Mouse (Mus musculus) heart, embryonic 14.5 days (tissue): ENCODE data around the gene Osbpl3. TPM values are rescaled to one million over a fixed set of nuclear protein-coding genes. Genes with fewer than 3 reads are reported as not detected.
A peak's percentile ranks its signal among the peaks of the same experiment; 100 is the strongest.

Source experiments
- ATAC-seq: fragments of 200-750 bp; cut with Nextera tagmentation; 2 replicates; pipeline ENCODE4 v1.8.0; 2017; ENCODE audit warnings: low read depth, moderate TSS enrichment; ENCODE audit not compliant: insufficient number of reproducible peaks, insufficient read depth, low FRiP score
- H3K27ac ChIP-seq, 2 experiments: fragments of 200-500 bp in 1 of 2; fragments of 300-500 bp in 1 of 2; sonication (generic) in 1 of 2; replicated peaks in 1 of 2; 2 replicates each; pipeline ENCODE4 v1.5.1; 2012 to 2014; ENCODE audit warnings: low read depth in 2 of 2, low read length in 2 of 2, control low read depth in 1 of 2, mild to moderate bottlenecking in 1 of 2, mixed read lengths in 1 of 2; ENCODE audit not compliant: control insufficient read depth in 1 of 2, insufficient read depth in 1 of 2
- H3K27me3 ChIP-seq: fragments of 300-500 bp; sonication (generic); 2 replicates; pipeline ENCODE4 v1.6.1; 2014; ENCODE audit warnings: mild to moderate bottlenecking, low read length, control low read depth; ENCODE audit not compliant: control insufficient read depth, insufficient read depth
- H3K36me3 ChIP-seq: fragments of 300-500 bp; sonication (generic); 2 replicates; pipeline ENCODE4 v1.6.1; 2014; ENCODE audit warnings: mild to moderate bottlenecking, control low read depth, low read length, mixed read lengths; ENCODE audit not compliant: control insufficient read depth, insufficient read depth
- H3K4me1 ChIP-seq, 2 experiments: fragments of 200-500 bp in 1 of 2; fragments of 300-500 bp in 1 of 2; sonication (generic) in 1 of 2; 2 replicates each; pipeline ENCODE4 v1.6.1; 2012 to 2014; ENCODE audit warnings: low read length in 2 of 2, control low read depth in 1 of 2, mixed read lengths in 1 of 2; ENCODE audit not compliant: control insufficient read depth in 2 of 2, insufficient read depth in 2 of 2
- H3K4me2 ChIP-seq: fragments of 300-500 bp; sonication (generic); 2 replicates; pipeline ENCODE4 v1.6.1; 2014; ENCODE audit warnings: mild to moderate bottlenecking, low read length
- H3K4me3 ChIP-seq, 2 experiments: fragments of 200-500 bp in 1 of 2; fragments of 300-500 bp in 1 of 2; sonication (generic) in 1 of 2; 2 replicates each; pipeline ENCODE4 v1.5.1; 2012 to 2014; ENCODE audit warnings: low read length in 2 of 2, mild to moderate bottlenecking in 2 of 2, control low read depth in 1 of 2, low read depth in 1 of 2, moderate library complexity in 1 of 2; ENCODE audit not compliant: control insufficient read depth in 1 of 2, insufficient read depth in 1 of 2
- H3K9ac ChIP-seq: fragments of 300-500 bp; sonication (generic); 2 replicates; pipeline ENCODE4 v1.6.1; 2014; ENCODE audit warnings: mild to moderate bottlenecking, low read length
- H3K9me3 ChIP-seq: fragments of 300-500 bp; sonication (generic); 2 replicates; pipeline ENCODE4 v1.6.1; 2016; ENCODE audit warnings: low read length, control low read depth; ENCODE audit not compliant: control insufficient read depth
- WGBS: fragments of 180-500 bp; shearing (Covaris S2); extraction: QIAGEN DNeasy Blood & Tissue Kit; methylation state at CpG from one replicate; pipeline ENCODE4 v1.1.7; 2014; 5-methylcytosine and 5-hydroxymethylcytosine counted together
- polyA plus RNA-seq: library from polyadenylated mRNA; unstranded; fragments of >200 nt; fragmentation: Nextera tagmentation; extraction: Ambion mirVana; gene quantifications from 2 replicates; pipeline ENCODE4 v1.2.1, GENCODE M21; 2014

The Osbpl3 gene
- polyA plus RNA-seq, 1 experiment from 2014 or later: 16.7 TPM

DNA sequence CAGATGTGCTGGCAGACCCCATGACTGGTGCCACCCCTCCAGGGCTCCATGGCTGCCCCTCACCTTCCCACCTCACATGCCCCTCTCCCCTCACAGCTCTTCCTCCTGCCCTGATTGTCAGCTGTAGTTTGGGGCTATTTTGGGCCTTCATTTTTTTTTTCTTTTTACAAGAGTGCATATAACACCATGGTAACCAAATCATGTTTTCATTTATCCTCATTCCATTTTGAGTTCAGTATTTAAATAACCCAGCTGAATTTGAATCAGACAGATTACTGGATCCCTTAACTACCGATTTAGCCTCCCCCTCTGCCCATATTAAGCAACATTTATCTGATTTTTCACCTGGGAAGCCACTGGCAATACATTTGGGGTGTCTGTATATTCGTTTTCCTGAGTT lies 137.9 kb downstream of the Osbpl3 start:
- WGBS: 71% methylated on average over 2 of the region's 2 CpGs
- Histone ChIP-seq H3K36me3 (peaks cover 19% of the 10 kb centered on the region), H3K27ac (peak overlapping the region; percentile 24 to 42; a peak in 1 of 4 replicates), H3K4me1 (peaks cover 17 to 48% of the 10 kb centered on the region in 2 experiments), H3K27me3 (no peaks in the 10 kb centered on the region), H3K4me2 (no peak overlapping the region), H3K4me3 (no peak overlapping the region), H3K9ac (0 out of 2 replicates have a peak overlapping the region, but pooled peaks have one; percentile 31), H3K9me3 (no peaks in the 10 kb centered on the region)
- ATAC-seq: no peak

DNA sequence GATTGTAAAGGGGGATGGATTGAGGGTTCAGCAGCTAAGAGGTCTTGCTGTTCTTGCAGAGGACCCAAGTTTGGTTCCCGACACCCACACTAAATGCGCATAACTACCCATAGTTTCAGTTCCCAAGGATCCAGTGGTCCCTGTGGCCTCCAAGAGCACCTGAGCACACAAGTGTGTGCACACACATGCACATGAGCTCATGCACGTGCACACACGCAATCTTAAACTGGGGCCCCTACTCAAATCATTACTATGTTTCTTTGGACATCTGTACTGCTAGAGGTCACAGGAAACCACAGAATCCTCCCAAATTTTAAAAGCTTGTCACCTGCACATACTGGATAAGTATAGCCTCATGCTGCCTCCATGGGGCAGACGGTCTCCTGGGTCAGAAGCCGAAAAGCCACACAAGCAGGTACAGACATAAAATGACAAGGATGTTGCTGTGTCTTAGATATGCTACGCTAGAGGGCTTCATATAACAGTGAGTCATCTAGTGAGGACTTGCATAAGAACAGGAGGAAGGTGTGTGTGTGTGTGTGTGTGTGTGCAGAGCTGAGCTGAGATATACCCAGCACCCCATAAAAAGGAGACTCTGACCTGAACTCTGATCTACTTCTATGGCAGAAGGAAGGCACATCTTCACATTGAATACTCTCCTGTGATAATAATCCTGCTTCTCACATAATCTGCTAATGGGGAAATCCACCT lies 139.1 kb downstream of the Osbpl3 start:
- Histone ChIP-seq H3K4me1 (peaks cover 17 to 48% of the 10 kb centered on the region in 2 experiments), H3K4me3 (no peak overlapping the region), H3K27me3 (no peaks in the 10 kb centered on the region), H3K9me3 (no peaks in the 10 kb centered on the region), H3K36me3 (peaks cover 15% of the 10 kb centered on the region), H3K9ac (no peak overlapping the region), H3K27ac (no peak overlapping the region), H3K4me2 (no peak overlapping the region)
- WGBS: 91% methylated on average over 7 of the region's 7 CpGs
- no peak for ATAC-seq

DNA sequence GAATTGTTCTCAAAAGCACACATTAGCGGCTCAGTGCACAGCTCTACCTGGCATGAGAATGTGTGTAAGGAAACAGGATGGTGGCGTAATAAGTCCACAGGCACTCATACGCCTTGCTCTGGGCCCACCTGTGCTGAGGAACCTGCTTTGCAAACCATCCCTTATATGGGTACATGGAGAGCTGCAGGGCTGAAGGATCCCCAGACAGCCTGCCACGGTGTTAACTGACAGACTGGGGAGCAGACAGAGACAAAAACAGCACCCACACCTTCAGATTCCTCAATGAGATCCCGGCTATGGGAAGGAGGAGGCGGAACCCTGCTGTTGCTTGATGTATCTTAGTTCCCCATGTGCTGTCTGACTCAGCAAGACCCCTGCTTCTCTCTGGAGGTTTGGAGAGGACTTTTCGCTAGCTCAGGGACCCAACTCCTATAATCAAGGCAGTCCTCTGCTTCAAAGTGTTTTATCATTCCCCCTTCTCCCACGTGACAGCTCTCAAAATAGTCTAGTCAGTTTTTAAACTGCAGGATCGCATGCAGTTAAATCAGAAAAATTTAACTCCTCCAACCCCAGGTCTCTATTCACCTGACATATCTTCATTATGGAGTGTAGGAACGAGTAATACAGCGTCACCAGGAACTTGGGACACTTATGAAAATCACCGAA lies 141.5 kb downstream of the Osbpl3 start:
- Histone ChIP-seq H3K4me1 (peaks cover 17 to 48% of the 10 kb centered on the region in 2 experiments), H3K36me3 (peaks cover 4% of the 10 kb centered on the region; the same call in 1 of the 2 replicates), H3K27ac (peak overlapping the region; percentile 87 to 97), H3K9me3 (no peaks in the 10 kb centered on the region), H3K4me3 (peak overlapping the region; percentile 11 to 18; a peak in 1 of 4 replicates), H3K4me2 (peak overlapping the region; percentile 55), H3K27me3 (no peaks in the 10 kb centered on the region), H3K9ac (peak overlapping the region; percentile 42)
- peak; percentile 73 for ATAC-seq
- 32% methylated on average over 12 of the region's 12 CpGs for WGBS

DNA sequence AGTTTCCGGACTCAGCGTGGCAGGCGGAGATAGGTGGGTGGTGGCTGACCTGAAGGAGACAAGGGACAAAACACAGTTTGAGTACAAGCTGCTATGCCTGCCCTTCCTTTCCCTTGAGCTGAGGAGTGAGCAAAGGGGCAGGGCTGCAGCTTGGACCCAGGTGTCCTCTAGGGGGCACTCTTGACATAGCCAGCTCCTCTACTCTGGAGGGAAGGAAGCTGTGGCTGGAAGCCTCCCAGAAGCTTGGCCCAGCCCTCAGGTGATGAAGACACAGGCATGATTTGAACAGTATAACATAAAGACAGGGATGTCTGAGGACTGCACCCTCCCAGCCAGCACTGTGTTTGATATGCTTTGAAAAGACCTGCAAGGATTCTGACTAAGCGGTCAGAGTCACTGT lies 143.4 kb downstream of the Osbpl3 start:
- WGBS: 40% methylated on average over 4 of the region's 4 CpGs
- Histone ChIP-seq H3K4me2 (no peak overlapping the region), H3K36me3 (peaks cover 9% of the 10 kb centered on the region), H3K9me3 (no peaks in the 10 kb centered on the region), H3K27me3 (no peaks in the 10 kb centered on the region), H3K9ac (no peak overlapping the region), H3K4me3 (no peak overlapping the region), H3K27ac (no peak overlapping the region), H3K4me1 (peaks cover 9 to 32% of the 10 kb centered on the region in 2 experiments)
- ATAC-seq: peak; percentile 44; the same call in 1 of the 2 replicates

DNA sequence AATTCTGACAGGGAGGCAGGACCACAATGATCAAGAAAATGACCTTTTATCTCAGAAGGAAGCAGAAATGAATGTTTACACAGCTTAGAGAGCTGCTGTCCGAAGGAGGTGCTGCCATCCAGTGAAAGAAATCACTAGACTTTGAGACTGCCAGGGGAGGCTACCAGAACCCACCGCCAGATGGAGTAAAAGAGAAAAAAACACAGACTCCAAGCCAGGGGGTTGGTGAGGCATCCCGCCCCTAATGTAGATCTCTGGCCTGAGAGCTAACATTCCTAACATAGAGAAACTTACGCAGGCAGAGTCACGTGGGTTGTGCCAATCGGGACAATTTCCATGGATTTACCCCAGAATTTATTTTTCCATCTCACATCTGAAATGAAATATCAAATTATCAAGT lies 147.0 kb downstream of the Osbpl3 start:
- no peak overlapping the region for H3K4me3 ChIP-seq
- no peaks in the 10 kb centered on the region for H3K9me3 ChIP-seq
- no peak for ATAC-seq
- WGBS: 23% methylated on average over 6 of the region's 6 CpGs
- H3K4me1 ChIP-seq: peaks cover 4 to 7% of the 10 kb centered on the region in 2 experiments; a peak in 3 of 4 replicates
- H3K27me3 ChIP-seq: no peaks in the 10 kb centered on the region
- H3K4me2 ChIP-seq: no peak overlapping the region
- peaks cover 34% of the 10 kb centered on the region for H3K36me3 ChIP-seq
- no peak overlapping the region for H3K27ac ChIP-seq
- no peak overlapping the region for H3K9ac ChIP-seq

DNA sequence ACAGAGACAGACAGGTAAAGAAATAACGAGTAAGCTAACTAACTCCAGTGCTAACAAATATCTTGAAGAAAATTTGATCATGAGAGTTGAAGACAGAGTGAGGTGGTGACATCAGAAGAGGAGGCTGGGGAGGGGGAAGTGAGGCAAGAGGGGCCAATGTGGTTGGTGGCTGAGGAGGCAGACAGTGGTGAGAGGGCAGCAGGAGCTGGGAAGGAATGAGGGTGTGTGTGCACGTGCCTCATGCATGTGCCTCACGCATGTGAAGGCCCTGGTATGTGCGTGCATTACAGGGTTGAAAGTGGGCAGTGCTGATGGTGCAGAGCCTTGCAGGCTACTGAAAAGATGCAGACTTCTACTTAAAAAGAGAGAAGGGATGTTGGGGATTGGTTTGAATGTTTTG lies 149.4 kb downstream of the Osbpl3 start:
- H3K4me1 ChIP-seq: no peaks in the 10 kb centered on the region
- WGBS: 83% methylated on average over 4 of the region's 4 CpGs
- no peak overlapping the region for H3K9ac ChIP-seq
- no peak for ATAC-seq
- peaks cover 49% of the 10 kb centered on the region for H3K36me3 ChIP-seq
- no peaks in the 10 kb centered on the region for H3K9me3 ChIP-seq
- no peaks in the 10 kb centered on the region for H3K27me3 ChIP-seq
- no peak overlapping the region for H3K27ac ChIP-seq
- H3K4me2 ChIP-seq: no peak overlapping the region
- no peak overlapping the region for H3K4me3 ChIP-seq

DNA sequence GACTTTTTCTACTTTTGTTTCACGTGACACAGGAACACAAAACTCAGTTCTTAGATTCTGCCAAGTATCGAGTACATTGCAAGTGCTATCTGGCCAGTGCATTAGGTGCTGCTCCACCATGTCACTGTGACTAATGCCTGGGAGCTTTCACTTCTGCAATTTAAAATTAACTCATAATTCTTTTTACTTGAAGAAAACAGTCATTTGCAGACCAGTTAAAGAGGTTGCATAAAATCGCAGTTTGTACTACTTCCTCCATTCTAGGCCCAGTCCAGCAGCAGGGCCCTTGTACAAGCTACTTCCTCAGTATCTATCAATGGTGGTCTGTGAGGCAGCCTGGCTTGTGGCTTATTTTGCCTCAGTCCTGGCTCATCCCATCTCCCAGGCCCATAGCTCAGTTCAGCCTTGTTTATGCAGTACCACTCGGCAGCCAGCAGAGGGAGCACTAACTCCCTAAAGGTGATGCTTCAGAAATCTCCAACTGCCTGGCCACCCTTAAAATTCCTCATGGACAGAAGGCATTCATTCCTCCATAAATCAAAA lies 151.0 kb downstream of the Osbpl3 start:
- Histone ChIP-seq H3K9me3 (no peaks in the 10 kb centered on the region), H3K4me1 (no peaks in the 10 kb centered on the region), H3K4me2 (no peak overlapping the region), H3K9ac (no peak overlapping the region), H3K4me3 (no peak overlapping the region), H3K36me3 (peaks cover 56% of the 10 kb centered on the region), H3K27ac (no peak overlapping the region), H3K27me3 (no peaks in the 10 kb centered on the region)
- ATAC-seq: no peak
- WGBS: 58% methylated on average over 4 of the region's 4 CpGs
